29 mouse cellular contexts compared by ENCODE assay signal in genomic region chr12:106156837-106157236, GRCm38 (mm10).
DNase-seq lines count a peak whose midpoint lies in the region; ATAC-seq and TF ChIP-seq lines count a peak whose summit lies in the region.
"Had no signal": no experiment of that assay in that cellular context is flagged by ENCODE, and none has a peak within 500 bp of the region (broad histone marks: within the 10 kb centered on the region; RNA-seq: fewer than 3 reads in every experiment).

No protein-coding gene starts in this region.

- no peaks in the 10 kb centered on the region for H3K4me1 ChIP-seq in midbrain, embryonic 11.5 days (ENCODE audit: control insufficient read depth, insufficient read depth, low read length)
- H3K4me1 ChIP-seq in midbrain, embryonic 13.5 days (replicated peaks) = no peaks in the 10 kb centered on the region
- H3K4me1 ChIP-seq: forebrain, embryonic 13.5 days; heart, embryonic 13.5 days; hindbrain, embryonic 15.5 days; stomach, embryonic 15.5 days had no signal

- H3K9me3 ChIP-seq in midbrain, embryonic 11.5 days (ENCODE audit: control insufficient read depth, low read length) = no peaks in the 10 kb centered on the region
- no peaks in the 10 kb centered on the region for H3K9me3 ChIP-seq in midbrain, embryonic 13.5 days
- H3K9me3 ChIP-seq: forebrain, embryonic 13.5 days; heart, embryonic 13.5 days; hindbrain, embryonic 15.5 days; stomach, embryonic 15.5 days had no signal

- H3K4me3 ChIP-seq in layer of hippocampus, adult 2 months = no peak overlapping the region
- no peak overlapping the region for H3K4me3 ChIP-seq in midbrain, embryonic 11.5 days (ENCODE audit: low read depth, low read length)
- no peak overlapping the region for H3K4me3 ChIP-seq in midbrain, embryonic 13.5 days (replicated peaks)
- H3K4me3 ChIP-seq: forebrain, embryonic 13.5 days; heart, adult 2 months; heart, embryonic 13.5 days; hindbrain, embryonic 15.5 days; stomach, embryonic 15.5 days had no signal

- H3K9ac ChIP-seq in midbrain, embryonic 11.5 days (ENCODE audit: low read length) = no peak overlapping the region
- no peak overlapping the region for H3K9ac ChIP-seq in midbrain, embryonic 13.5 days (replicated peaks)
- H3K9ac ChIP-seq: forebrain, embryonic 13.5 days; heart, embryonic 13.5 days; hindbrain, embryonic 15.5 days; liver, embryonic 14.5 days; lung, embryonic 14.5 days; stomach, embryonic 15.5 days had no signal

- ATAC-seq in midbrain, embryonic 11.5 days (ENCODE audit: low FRiP score) = no peak
- no peak for ATAC-seq in midbrain, embryonic 13.5 days
- ATAC-seq: activated CD4-positive, CD25-positive, alpha-beta regulatory T cell, adult 4 months; forebrain, embryonic 13.5 days; inflammation-experienced regulatory T-cells, adult 6 months; midbrain, embryonic 16.5 days had no signal

- 76% methylated on average over 6 of the region's 6 CpGs for WGBS in midbrain, embryonic 11.5 days
- 78% methylated on average over 6 of the region's 6 CpGs for WGBS in midbrain, embryonic 13.5 days

- H3K27me3 ChIP-seq in midbrain, embryonic 11.5 days (ENCODE audit: control insufficient read depth, insufficient read depth, low read length) = no peaks in the 10 kb centered on the region
- no peaks in the 10 kb centered on the region for H3K27me3 ChIP-seq in midbrain, embryonic 13.5 days
- H3K27me3 ChIP-seq: forebrain, embryonic 13.5 days; hindbrain, embryonic 15.5 days; stomach, embryonic 15.5 days had no signal

- no peaks in the 10 kb centered on the region for H3K36me3 ChIP-seq in midbrain, embryonic 11.5 days (ENCODE audit: control insufficient read depth, insufficient read depth, low read length)
- H3K36me3 ChIP-seq in midbrain, embryonic 13.5 days = no peaks in the 10 kb centered on the region
- H3K36me3 ChIP-seq: heart, embryonic 13.5 days; hindbrain, embryonic 15.5 days; stomach, embryonic 15.5 days had no signal

- no peak for TF ChIP-seq CTCF in layer of hippocampus, adult 2 months (conservative IDR thresholded peaks at IDR 0.05)

- peak in 1 of 2 experiments; percentile 15 for DNase-seq in layer of hippocampus, adult 2 months (ENCODE audit: low spot score in 2 of 2)
- DNase-seq in layer of hippocampus, postnatal 10 days (ENCODE audit: low spot score in 2 of 2) = no peak
- DNase-seq in midbrain, embryonic 11.5 days (ENCODE audit: low spot score, missing footprints) = peak; percentile 35
- DNase-seq in left cerebral cortex, postnatal 14 days (ENCODE audit: low spot score in 2 of 2) = peak; percentile 17 to 23
- peak; percentile 69 for DNase-seq in telencephalon, adult 2 months (ENCODE audit: low read depth, low spot score)
- no peak for DNase-seq in MN1 (ENCODE audit: low spot score)
- DNase-seq: adrenal gland, adult 2 months; adrenal gland, postnatal 36 days; B cell, adult 2 months; cerebellum, adult 8-10 months; cerebellum, postnatal 25 days; heart, adult 2 months; heart, postnatal 10 days; kidney, adult 11 months; kidney, postnatal 14 days; liver; lung, embryonic 14.5 days; lung, postnatal 14 days; right cerebral cortex, postnatal 14 days; thymus, postnatal 14 days had no signal

- H3K27ac ChIP-seq in layer of hippocampus, adult 2 months = peak overlapping the region; percentile 78
- H3K27ac ChIP-seq in midbrain, embryonic 11.5 days (ENCODE audit: low read depth, low read length) = no peak overlapping the region
- no peak overlapping the region for H3K27ac ChIP-seq in midbrain, embryonic 13.5 days
- H3K27ac ChIP-seq: forebrain, embryonic 13.5 days; heart, adult 2 months; heart, embryonic 13.5 days; hindbrain, embryonic 15.5 days; liver, embryonic 14.5 days; stomach, embryonic 15.5 days had no signal

- H3K4me2 ChIP-seq in midbrain, embryonic 11.5 days = no peak overlapping the region
- no peak overlapping the region for H3K4me2 ChIP-seq in midbrain, embryonic 13.5 days (replicated peaks)
- H3K4me2 ChIP-seq: forebrain, embryonic 13.5 days; heart, embryonic 13.5 days; hindbrain, embryonic 15.5 days; lung, embryonic 14.5 days; stomach, embryonic 15.5 days had no signal

- intact Hi-C loops in left cerebral cortex, postnatal 14 days (cut with DNase I) = no loop called here

Comparison
In these comparisons a context has a peak if more than half of its experiments do, and no peak if none do; other contexts are left out.
1. DNase-seq: peak in midbrain, embryonic 11.5 days (single experiment), left cerebral cortex, postnatal 14 days (2 of 2) and telencephalon, adult 2 months (single experiment); none in layer of hippocampus, postnatal 10 days (0 of 2) and MN1 (single experiment).